Mouse (Mus musculus) ovary, postnatal 14 days (tissue): ENCODE measurements around the gene Gm12830.
A peak's percentile ranks its signal among the peaks of the same experiment; 100 is the strongest.

Experiments used
- DNase-seq: peaks from one replicate; pipeline ENCODE4 v3.0.0; 2022; ENCODE audit warnings: low spot score

Gene Gm12830

DNA sequence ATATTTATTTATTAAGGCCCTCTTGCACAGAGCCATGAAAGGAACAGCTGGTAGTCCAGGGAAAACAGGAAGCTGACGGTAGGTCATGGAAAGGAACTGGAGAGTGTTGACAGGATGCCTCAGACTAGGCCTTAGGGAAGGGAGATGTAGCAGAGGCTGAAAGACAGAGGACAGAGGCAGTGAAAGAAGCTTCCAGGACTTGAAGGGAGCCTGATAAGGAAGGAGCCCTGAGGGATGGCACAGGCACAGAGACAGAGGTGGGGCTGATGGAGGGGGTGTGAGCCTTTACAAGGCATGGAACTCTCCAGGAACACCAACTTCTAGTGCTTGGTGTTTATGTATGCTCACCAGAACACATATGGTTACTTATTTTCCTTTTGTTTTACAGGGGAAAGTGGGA, 23.1 kb downstream of the Gm12830 start:
- DNase-seq, result no peak

DNA sequence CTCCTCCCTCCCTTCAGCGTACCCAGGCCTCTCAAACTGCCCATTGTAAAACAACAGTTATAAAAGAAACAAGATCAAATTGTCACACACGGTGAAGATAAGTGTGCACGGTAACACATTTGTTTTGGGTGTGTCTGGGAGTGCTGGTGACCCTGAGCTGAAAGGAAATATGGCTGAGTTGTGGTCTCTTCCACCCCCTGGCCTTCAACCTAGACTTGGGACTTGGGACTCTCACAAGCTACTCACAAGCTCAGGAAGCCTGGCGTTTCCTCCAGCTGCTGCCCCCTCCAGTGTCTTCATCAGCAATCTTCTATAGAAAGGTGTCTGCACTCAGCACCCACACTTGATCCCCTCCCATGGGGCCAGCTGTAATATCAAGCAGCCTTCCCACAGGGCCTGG, 24.1 kb downstream of the Gm12830 start:
- no peak for DNase-seq

DNA sequence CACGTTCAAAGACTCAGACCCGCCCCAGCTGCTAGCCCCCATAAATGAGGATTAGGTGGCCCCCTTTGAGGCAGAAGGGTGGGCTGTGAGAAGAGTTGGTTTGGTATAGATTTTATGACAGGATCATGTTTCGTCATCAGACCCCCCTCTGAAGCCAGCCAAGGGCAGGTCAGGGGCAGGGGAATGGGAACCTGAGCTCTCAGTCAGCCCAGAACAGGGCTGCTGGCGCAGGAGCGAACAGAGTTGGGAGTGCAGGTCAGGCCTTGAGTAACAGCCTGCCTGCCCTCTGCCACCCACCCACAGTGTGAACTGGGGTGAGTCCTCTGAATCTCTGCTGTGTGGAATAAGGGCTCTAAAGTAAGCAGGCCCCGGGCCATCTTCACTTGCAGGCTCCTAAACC, 25.2 kb downstream of the Gm12830 start:
- DNase-seq, result no peak

DNA sequence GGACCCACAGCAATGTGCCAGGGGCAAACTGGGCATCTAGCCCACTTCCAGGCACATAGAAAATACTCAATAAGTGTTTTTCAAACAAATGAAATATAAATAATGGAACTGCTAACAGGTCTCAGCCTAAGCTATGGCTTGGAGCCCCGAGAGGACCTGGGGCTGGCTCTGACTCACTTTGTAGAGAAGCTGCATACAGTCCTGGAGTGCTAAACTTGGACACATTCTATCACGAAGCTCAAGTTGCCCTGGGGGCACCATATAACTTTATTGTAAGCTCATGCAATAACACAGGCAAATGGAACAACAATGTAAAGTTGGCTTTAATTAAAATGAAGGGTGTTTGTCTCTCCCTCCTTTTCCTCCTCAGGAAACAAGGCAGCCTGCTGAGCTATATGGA, 32.4 kb downstream of the Gm12830 start:
- no peak for DNase-seq

DNA sequence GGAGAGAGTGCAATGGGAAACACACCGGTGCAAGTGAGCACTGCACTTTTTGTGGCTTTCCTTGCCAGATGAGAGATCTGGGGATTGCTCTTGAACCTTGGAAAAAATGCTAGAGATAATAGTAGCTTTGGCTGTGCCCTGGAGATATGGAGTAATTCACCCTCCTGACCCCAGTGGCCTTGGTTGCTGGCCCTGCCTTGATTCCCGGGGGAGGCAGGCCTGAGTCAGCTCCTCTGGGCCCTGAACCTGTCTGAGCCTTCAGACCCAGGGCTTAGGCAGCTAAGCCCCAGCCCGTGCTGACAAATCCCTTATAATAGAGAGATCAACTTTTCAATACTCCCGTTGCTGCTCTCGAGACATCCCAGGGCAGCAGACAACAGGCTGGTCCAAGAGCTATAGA, 36.9 kb downstream of the Gm12830 start:
- no peak for DNase-seq

DNA sequence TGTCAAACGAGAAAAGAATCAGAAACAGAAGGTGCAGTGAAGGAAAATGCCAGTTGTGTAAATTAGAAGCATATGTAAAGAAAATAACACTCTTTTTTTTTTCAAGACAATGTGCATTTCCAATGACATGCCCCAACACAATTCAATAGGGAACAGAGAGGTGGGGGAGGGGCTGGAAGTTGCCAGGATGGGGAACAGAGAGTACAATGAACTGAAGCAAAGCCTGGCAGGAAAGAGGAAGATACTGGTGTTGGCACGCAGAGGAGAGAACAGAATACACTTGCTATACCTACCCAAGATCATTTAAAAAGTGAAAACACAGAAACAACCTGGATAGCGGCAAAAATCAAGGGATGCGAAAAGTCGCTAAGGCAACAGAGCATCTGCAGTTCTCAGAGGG, 41.6 kb downstream of the Gm12830 start:
- no peak for DNase-seq

DNA sequence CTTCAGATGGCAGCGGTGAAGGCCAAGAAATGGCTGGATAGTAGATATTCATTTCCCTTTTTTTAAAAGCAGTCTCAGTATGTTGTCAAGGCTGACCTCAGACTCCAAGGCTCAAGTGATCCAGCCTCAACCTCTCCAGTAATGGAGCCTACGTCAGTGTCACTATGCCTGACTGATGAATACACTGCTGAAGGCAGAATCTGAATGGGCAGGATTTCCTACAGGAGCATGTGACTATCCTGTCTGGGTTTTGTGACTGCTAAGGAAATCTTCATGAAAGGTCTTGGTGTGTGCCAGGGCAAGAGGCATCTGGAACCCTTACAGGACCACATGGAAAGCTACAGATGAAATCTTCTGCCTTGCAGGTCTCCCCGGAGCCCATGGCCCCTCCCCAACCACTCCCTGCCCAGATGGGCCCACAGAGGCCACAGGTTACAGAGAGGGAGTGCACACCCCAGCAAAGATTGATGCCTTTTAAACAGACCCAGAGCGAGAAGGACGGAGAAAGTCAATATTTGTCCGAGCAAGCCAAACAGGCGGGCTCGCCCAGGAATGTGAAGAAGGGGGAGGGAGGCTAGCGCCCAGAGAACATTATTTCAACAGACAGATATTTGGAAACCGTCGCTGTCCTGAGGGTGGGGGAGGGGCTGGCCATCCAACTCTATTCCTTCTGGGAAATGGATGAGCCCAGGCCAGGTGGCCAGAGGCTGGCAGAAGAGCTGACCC, 48.4 kb downstream of the Gm12830 start:
- DNase-seq, result peak; percentile 8

DNA sequence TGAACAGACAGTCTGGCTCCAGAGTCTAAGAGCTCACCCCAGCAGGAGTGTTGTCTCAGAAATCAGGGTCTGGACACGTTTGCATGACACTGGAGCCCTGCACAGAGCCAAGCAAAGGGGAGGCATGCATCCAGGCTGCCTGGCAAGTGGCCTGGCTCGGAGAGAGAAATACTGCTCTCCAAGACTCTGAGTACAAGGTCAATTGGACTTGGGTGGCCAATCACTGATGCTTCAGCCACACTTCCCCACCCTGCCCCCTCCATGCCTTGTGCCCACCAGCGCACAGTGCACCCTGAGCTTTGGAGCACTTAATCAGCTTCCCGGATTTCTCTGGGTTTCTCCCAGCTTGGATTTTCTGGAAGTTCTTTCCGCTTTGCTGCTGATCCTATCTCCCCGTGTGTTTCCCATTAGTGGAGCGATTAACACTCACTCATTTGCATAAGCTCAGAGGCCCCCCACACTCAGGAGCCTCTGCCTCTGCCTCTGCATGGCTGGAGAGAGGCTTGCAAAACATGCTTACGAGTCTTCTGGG, 55.0 kb downstream of the Gm12830 start:
- DNase-seq, result no peak

DNA sequence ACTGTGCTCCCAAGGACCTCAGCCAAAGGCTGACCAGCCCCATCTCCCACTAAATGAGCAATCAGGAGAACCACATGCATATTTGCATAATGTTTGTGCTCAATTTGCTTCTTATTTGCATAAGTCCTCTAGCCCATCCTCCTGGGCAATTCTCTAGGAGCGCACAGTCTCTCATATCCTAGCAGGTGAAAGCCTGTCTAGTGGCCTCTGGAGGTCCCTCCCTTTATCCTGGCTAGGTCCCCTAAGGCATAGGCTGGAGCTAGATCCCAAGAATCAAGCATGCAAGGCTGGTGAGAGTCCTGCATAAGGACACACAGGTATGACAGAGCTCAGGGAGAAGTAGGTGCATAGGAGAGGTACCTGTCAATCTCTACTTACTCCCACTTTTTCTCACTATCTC, 60.7 kb downstream of the Gm12830 start:
- DNase-seq, result no peak

DNA sequence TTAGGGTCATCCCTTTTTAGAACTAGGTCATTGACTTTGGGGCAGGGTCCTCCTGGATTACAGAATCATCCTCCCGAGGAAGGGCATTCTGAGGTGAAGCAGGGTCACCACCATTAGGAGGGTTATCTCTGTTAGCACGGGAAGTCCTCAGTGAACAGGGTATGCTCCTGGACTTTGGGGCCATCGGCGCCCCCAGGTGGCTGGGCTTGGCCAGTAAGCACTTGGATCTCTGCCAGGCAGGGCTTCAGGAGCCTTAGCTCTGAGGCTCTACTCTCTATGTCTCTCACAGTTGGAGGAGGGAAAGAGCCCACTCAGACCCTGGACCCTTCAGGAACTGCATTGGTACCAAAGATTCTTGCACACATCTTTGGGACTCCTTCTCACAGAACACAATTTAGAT, 76.3 kb downstream of the Gm12830 start:
- peak; percentile 33 for DNase-seq

DNA sequence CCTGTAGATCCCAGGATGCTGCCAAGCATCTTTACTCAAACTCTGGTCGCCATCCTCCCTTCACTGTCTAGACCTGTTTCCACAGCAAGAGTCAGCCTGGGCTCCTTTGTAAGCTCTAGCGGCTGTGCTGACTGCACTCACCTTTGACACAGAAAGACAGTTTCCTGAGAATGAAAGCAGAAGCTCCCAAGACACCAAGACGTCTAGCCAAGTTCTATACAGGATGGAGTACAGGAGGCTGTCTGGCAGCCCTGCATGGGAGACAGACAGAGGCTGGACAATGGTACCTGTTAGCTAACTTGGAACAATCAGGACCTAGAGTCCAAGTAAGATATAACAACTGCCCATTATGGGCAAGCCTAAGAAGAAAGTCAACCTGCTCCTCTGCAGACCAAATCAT, 78.4 kb downstream of the Gm12830 start:
- no peak for DNase-seq

DNA sequence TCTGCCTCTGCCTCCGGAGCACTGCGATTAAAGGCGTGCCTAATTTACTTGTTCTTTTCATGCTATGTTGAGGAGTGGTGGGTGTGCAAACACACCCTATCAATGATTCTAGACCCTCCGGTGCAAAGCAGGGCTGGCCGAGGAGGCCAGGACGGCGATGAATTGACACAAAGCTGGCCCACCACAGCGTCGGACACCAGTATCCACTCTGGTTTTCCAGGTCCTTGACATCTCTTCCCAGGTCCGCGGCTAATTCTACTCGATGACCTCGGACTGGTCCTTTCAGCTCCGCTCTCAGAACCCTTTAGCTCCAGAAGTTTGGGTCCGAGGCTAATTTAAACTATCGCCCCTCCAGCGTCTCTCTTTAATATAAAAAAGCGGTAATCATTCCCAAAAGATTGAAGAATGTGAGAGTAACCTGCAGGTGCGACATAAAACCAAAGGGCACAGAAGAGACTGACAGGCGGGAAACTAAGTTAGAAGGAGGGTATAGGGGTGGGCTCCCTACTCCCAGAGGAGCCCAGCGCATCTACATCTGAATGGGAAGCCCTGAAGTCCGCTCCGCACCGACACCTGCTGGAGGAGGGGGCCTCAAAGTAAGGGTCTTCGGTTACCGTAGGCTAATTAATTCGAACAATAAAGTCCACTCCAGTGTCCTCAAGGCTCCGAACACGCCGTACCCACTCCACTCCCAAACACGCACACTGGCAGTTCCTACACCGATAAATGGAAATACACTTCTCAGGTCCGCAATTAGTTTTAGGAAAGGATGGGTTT, 79.5 kb downstream of the Gm12830 start:
- DNase-seq, result no peak

DNA sequence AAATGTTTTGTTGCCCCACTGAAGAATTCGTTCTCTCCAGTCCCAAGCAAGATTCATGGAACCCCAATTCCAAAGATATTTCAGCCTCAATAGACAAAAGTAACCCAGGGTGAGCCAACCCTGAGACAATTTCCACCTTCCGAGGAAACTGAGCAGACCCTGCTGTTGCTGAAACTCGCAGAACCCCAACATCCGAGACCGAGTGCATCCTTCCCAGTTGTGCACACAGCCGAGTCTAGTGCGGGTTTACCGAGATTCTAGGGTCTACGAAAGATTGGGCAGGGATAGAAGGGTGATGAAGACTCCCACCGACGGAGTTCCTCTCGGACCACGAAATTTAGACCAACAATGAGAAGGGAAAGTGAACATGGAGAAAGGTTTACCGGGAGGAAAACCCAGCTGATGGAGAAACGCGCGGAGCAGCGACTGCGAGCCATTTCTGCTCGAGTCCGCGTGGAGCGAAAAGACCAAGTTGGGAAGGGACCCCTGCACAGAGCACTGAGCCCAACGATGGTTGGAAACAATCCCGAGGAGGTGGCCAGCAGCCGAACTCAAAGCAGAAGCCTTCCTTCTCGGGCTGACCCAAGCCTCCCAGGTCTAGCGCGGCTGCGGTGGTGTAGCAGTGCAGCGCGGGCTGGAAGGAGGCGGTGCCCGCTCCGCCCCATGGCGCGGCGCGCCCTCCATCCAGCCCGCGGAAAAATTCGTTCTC, 80.3 kb downstream of the Gm12830 start:
- no peak for DNase-seq

DNA sequence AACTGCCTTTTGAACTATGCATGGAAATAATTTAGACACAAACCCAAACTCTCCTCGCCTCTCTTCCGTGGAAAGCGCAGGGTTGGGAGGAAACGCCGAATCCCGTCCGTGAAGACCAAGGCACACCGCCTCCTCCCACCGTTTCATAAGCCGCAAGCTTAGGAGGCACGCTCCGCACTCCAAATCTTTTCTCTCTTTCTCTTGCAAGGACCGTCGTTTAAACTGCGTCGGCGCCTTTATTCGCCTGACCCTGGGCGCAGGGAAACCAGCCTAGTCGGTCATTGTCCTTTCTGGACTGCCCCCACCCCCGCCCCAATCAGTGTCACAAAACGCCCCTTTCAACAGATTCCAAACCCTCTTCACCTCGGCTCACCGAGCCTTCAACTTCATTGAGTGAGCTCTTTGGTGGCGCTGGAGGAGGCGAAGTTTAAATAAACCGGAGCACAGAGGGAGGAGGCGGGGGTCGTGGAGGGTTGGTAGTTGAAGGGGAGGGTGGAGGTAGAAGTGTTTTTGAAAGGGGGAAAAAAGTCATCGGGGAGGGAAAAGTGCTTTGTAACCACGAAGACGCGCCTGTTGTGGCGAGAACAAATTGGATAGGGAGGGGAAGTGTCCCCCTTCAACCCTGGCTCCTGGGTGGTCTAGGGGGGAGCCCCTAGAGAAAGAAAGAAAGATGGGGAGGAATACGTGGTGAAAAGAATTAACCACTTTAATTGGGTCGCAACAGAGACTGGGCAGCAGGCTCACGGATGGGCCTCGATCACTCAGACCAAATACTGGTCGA, 81.3 kb downstream of the Gm12830 start:
- DNase-seq, result no peak

DNA sequence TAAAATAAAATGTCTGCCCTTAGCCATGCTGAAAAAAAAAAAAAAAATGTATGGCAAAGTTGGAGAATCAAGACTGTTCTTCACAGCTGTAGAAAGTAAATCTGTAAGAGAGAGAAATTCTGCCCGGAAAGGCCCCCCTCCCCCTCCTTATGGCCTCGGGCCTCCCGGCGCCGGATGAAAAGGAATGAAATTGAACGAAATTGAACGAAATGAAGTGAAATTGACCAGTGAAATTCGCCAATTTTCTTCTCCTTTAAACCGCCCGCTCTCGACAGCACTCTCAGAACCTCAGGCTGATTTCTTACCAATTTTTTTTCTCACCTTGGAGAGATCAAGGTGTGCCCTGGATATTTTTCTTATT, 81.9 kb downstream of the Gm12830 start:
- no peak for DNase-seq

DNA sequence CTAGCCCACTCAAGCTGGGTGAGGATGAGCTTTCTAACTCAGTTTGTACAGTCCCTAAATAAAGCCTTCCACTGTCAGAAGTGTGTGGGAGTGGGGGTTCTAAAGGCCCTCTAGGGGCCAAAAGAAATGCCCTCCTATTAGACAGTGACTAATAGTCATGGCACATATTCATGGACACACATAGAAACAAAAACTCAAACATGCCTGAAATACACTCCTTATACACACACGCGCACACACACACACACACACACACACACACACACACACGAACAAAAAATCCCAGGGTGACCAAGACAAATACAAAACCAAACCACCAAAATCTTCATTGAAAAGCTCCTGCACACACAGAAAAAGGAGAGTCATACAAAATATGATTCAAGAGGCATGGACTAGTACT, 84.0 kb downstream of the Gm12830 start:
- DNase-seq, result no peak
